Mouse (Mus musculus): Measurements from ENCODE around the gene Nfia.
A peak's percentile ranks its signal among the peaks of the same experiment; 100 is the strongest.

The Nfia gene

GRCm38 (mm10) chr4:98089985-98090384 is 317.5 kb downstream of the Nfia start:
- DNase-seq: no peak

GRCm38 (mm10) chr4:98090586-98090985 is 318.1 kb downstream of the Nfia start:
- DNase-seq: no peak

- peak; percentile 66 for DNase-seq
These were observed 318.9 kb downstream of the Nfia start for GRCm38 (mm10) chr4:98091368-98091827.

- no peak for DNase-seq
These were observed 319.5 kb downstream of the Nfia start for GRCm38 (mm10) chr4:98091901-98092472.

- DNase-seq: no peak
These were observed 321.7 kb downstream of the Nfia start for GRCm38 (mm10) chr4:98094112-98094805.

GRCm38 (mm10) chr4:98095060-98095459 is 322.5 kb downstream of the Nfia start:
- no peak for DNase-seq

- no peak for DNase-seq
These were observed 324.6 kb downstream of the Nfia start for GRCm38 (mm10) chr4:98097013-98097566.

GRCm38 (mm10) chr4:98098663-98099062 is 326.1 kb downstream of the Nfia start:
- DNase-seq: no peak

GRCm38 (mm10) chr4:98099433-98099832 is 326.9 kb downstream of the Nfia start:
- DNase-seq: no peak

- DNase-seq: no peak
These were observed 328.9 kb downstream of the Nfia start for GRCm38 (mm10) chr4:98101153-98102096.

GRCm38 (mm10) chr4:98102625-98103336 is 330.2 kb downstream of the Nfia start:
- peak; percentile 45 for DNase-seq

GRCm38 (mm10) chr4:98103337-98103666 is 330.8 kb downstream of the Nfia start:
- DNase-seq: no peak

GRCm38 (mm10) chr4:98104161-98104560 is 331.6 kb downstream of the Nfia start:
- DNase-seq: peak; percentile 57

- DNase-seq: no peak
These were observed 332.6 kb downstream of the Nfia start for GRCm38 (mm10) chr4:98104911-98105702.

GRCm38 (mm10) chr4:98105971-98106370 is 333.4 kb downstream of the Nfia start:
- no peak for DNase-seq

GRCm38 (mm10) chr4:98106445-98107092 is 334.0 kb downstream of the Nfia start:
- no peak for DNase-seq

GRCm38 (mm10) chr4:98107093-98107453 is 334.5 kb downstream of the Nfia start:
- DNase-seq: no peak

GRCm38 (mm10) chr4:98107936-98108675 is 335.6 kb downstream of the Nfia start:
- no peak for DNase-seq

- no peak for DNase-seq
These were observed 336.1 kb downstream of the Nfia start for GRCm38 (mm10) chr4:98108676-98109016.

- peak; percentile 87 for DNase-seq
These were observed 336.5 kb downstream of the Nfia start for GRCm38 (mm10) chr4:98109064-98109463.

- DNase-seq: no peak
These were observed 337.4 kb downstream of the Nfia start for GRCm38 (mm10) chr4:98109911-98110310.
